Mouse (Mus musculus): Measurements from ENCODE around the gene Eps15l1.

Gene Eps15l1

DNA sequence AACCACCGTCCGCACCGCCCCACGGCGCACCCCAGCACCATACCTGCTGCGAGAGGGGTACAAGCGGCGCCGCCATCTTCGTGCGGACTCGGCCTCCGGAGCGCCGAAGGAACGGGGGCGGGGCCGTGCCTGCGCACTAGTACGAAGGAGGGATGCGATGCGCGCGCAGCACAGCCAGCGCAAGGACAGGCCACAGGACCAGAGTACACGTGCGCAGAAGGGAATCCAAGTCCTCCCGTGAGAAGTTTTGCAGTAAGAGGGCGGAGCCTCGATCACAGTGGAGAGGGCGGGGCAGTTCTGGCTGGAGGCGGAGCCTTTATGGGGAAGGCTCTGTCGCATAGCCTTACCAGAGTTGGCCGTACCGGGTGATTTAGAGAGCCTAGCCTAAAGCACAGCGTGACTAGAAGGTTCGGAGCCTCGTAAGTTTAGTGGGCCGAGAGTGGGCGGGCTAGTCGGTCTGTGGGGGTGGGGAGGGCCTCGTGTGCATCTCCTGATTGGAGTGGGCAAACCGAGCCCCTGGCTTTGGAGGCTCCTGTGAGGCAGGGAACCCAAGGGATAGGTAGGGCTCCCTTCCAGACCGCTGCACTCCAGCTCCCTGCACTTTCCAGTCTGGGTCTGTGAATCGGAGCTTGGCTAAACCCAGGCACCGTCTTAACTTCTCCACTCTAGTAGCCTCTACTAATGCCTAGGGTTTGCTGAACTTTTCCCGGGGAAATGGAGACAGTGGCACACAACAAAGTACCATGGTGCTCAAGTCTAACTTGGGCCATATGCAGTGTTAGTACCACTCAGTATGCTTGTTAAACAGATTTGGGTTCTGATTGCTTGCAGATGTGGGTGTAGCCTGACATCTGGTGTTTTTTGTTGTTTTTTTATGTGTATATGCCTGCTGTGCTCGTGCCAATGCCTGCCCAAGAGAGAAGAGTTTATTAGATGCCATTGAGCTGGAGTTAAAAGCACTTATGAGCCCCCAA lies at the start of gene Eps15l1:
TSS of gene Eps15l1 (minus strand) at position 99 of the 974 bp plus-strand sequence.
- POLR2A ChIA-PET, result interaction anchor here in 3 of 4 experiments (0.6 to 2.4 kb wide), 33 partner anchors 12 to 234 kb away, joined by 3 to 14 read pairs (median 5); partner anchors contain the start of genes 1700030K09Rik (in 2 of the 3), Calr3 (in 2 of the 3), Klf2 (in 2 of the 3) and Fam32a (in 1 of the 3)
- CTCF ChIA-PET, result interaction anchor here in 3 of 4 experiments (0.6 to 2.2 kb wide), 11 partner anchors 8 to 221 kb away, joined by 3 to 14 read pairs (median 4); partner anchors contain the start of genes 1700030K09Rik (in 1 of the 3) and Calr3 (in 1 of the 3)

DNA sequence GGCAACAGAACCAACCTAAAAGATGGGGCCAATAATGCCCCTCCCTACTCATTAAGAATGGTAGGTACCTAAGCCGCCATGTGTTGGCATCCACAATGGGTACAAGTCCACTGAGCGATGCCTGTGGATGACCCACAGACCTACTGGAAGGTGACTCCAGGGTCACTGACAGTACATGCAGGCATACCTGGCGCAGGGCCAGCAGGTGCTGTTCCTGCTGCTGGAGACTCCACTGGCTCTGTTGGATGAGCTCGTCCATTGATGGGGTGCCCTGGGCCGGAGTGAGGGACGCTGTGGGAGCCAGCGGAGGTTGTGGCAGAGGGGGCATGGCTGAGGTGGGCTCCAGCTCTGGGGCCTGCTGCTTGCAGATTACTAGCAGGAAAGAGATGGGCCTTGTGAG lies 49.4 kb upstream of the Eps15l1 start:
- ChIA-PET CTCF (interaction anchor here in 1 of 4 experiments (0.6 kb wide), 1 partner anchor 1914 kb away, joined by 3 read pairs; no protein-coding TSS in a partner anchor), POLR2A (interaction anchor here in 3 of 4 experiments (0.9 to 5.7 kb wide), 14 partner anchors 8 to 193 kb away, joined by 3 to 57 read pairs (median 4); no protein-coding TSS in a partner anchor)

DNA sequence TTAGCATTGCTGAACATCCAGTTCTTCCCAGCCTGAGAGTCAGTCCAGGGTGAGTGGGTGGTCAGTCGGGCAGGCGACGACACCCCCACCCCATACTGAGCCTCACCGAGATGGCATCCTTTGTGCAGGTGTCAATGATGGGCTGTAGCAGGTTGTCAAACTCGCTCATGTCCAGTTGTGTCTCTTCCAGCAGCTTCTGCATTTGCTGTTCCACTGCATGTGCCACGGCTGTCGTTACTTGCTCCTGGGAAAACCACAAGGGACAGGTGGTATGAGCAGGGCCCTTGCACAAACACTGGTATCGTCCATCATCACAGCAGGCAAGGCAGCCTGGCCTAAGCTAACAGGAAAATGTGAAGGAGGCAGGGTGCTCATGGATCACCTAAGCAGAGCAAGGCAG lies 48.7 kb upstream of the Eps15l1 start:
- ChIA-PET POLR2A (interaction anchor here in 2 of 4 experiments (1.0 to 3.7 kb wide), 8 partner anchors 8 to 25 kb away, joined by 3 to 16 read pairs (median 6); no protein-coding TSS in a partner anchor), CTCF (no interaction called here)

GRCm38 (mm10) chr8:72469243-72469642 lies 48.0 kb upstream of the Eps15l1 start:
- ChIA-PET POLR2A (interaction anchor here in 2 of 4 experiments (0.8 to 3.1 kb wide), 7 partner anchors 9 to 24 kb away, joined by 3 to 12 read pairs (median 5); no protein-coding TSS in a partner anchor), CTCF (interaction anchor here in 1 of 4 experiments (0.5 kb wide), 1 partner anchor 47 kb away, joined by 3 read pairs; no protein-coding TSS in a partner anchor)

DNA sequence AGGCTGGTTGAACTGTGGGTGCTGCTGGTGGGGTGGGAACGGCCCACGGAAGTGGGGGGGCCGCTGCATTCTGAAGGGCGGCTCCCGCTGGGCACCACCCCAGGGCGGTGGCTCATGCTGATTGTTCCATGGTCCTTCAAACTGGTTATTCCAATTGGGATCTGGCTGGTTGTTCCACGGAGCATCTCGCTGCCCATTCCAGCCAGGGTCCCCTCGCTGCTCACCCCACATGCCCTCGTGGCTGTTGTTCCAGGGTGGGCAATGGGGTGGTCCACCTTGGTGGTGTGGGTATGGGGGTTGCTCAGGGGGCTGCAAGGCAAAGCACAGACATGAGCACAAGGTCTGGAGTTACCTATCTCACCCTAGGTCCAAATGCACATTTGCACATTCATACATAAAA lies 43.0 kb upstream of the Eps15l1 start:
- ChIA-PET POLR2A (interaction anchor here in 1 of 4 experiments (0.6 to 4.6 kb wide), 3 partner anchors 9 to 50 kb away, joined by 3 to 57 read pairs (median 19); partner anchors contain the start of gene Cherp), CTCF (no interaction called here)

GRCm38 (mm10) chr8:72459881-72460533 lies 38.7 kb upstream of the Eps15l1 start:
- CTCF ChIA-PET, result interaction anchor here in 3 of 4 experiments (0.5 to 1.0 kb wide), 3 partner anchors 72 to 199 kb away, joined by 3 to 4 read pairs (median 3); no protein-coding TSS in a partner anchor

GRCm38 (mm10) chr8:72458457-72458856 lies 37.2 kb upstream of the Eps15l1 start:
- ChIA-PET POLR2A (interaction anchor here in 2 of 4 experiments (0.6 to 5.9 kb wide), 7 partner anchors 9 to 76 kb away, joined by 4 to 31 read pairs (median 10); partner anchors contain the start of gene Cherp (in 1 of the 2)), CTCF (interaction anchor here in 1 of 4 experiments (0.7 kb wide), 1 partner anchor 130 kb away, joined by 3 read pairs; no protein-coding TSS in a partner anchor)

More at GRCm38 (mm10) chr8:72459881-72460533, 38.7 kb upstream of the Eps15l1 start:
- POLR2A ChIA-PET, result interaction anchor here in 2 of 4 experiments (0.5 to 4.6 kb wide), 11 partner anchors 9 to 219 kb away, joined by 3 to 57 read pairs (median 4); partner anchors contain the start of genes 1700030K09Rik (in 2 of the 2), Calr3 (in 2 of the 2) and Cherp (in 1 of the 2)

DNA sequence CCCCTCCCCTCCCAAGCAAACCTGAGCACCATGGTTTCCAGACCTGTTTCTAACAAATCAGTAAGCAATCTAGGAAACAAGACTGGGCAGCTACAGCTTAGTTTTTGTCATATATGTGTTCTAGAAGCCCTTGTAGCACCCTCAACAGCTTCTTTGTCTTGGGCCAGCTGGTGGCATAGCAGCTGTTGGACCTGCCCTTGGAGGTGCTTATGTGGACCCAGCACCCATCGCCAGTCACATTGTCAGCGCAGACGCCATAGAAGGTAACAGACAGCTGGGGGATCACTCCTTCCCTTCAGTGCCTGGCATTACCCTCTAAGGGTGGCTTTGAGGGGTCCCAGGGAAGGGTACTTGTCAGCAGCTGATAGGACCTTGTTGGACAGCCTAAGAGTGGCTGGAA lies 36.5 kb upstream of the Eps15l1 start:
- CTCF ChIA-PET, result interaction anchor here in 1 of 4 experiments (0.7 kb wide), 1 partner anchor 12 kb away, joined by 4 read pairs; no protein-coding TSS in a partner anchor
- POLR2A ChIA-PET, result interaction anchor here in 2 of 4 experiments (0.6 to 5.9 kb wide), 19 partner anchors 10 to 192 kb away, joined by 3 to 31 read pairs (median 6); partner anchors contain the start of genes 1700030K09Rik (in 1 of the 2), Calr3 (in 1 of the 2), Cherp (in 1 of the 2) and Klf2 (in 1 of the 2)

GRCm38 (mm10) chr8:72455317-72455716 lies 34.1 kb upstream of the Eps15l1 start:
- POLR2A ChIA-PET, result interaction anchor here in 2 of 4 experiments (1.0 to 5.9 kb wide), 8 partner anchors 11 to 140 kb away, joined by 3 to 31 read pairs (median 4); partner anchors contain the start of genes 1700030K09Rik (in 1 of the 2), Calr3 (in 1 of the 2) and Cherp (in 1 of the 2)
- CTCF ChIA-PET, result interaction anchor here in 2 of 4 experiments (1.1 to 1.3 kb wide), 2 partner anchors 10 to 31 kb away, joined by 3 to 4 read pairs; no protein-coding TSS in a partner anchor

GRCm38 (mm10) chr8:72453904-72454303 lies 32.6 kb upstream of the Eps15l1 start:
- ChIA-PET CTCF (interaction anchor here (0.6 to 1.4 kb wide), 7 partner anchors 9 to 845 kb away, joined by 3 to 7 read pairs (median 4); no protein-coding TSS in a partner anchor), POLR2A (interaction anchor here in 3 of 4 experiments (0.6 to 5.9 kb wide), 11 partner anchors 9 to 136 kb away, joined by 3 to 31 read pairs (median 4); partner anchors contain the start of genes 1700030K09Rik (in 2 of the 3), Calr3 (in 2 of the 3), Klf2 (in 2 of the 3) and Cherp (in 1 of the 3))

GRCm38 (mm10) chr8:72451516-72451915 lies 30.3 kb upstream of the Eps15l1 start:
- ChIA-PET POLR2A (interaction anchor here in 2 of 4 experiments (0.9 to 1.4 kb wide), 6 partner anchors 10 to 133 kb away, joined by 3 to 4 read pairs (median 4); partner anchors contain the start of gene Klf2 (in 1 of the 2)), CTCF (no interaction called here)

- ChIA-PET POLR2A (interaction anchor here (0.6 to 3.3 kb wide), 40 partner anchors 9 to 837 kb away, joined by 3 to 21 read pairs (median 4); partner anchors contain the start of genes Med26 (in 3 of the 4), Eps15l1 (in 2 of the 4), Klf2 (in 2 of the 4) and Ap1m1 (in 1 of the 4)), CTCF (interaction anchor here in 3 of 4 experiments (1.0 to 1.6 kb wide), 6 partner anchors 10 to 22 kb away, joined by 3 to 4 read pairs (median 4); no protein-coding TSS in a partner anchor)
Observed at GRCm38 (mm10) chr8:72445071-72445470, 23.8 kb upstream of the Eps15l1 start.

DNA sequence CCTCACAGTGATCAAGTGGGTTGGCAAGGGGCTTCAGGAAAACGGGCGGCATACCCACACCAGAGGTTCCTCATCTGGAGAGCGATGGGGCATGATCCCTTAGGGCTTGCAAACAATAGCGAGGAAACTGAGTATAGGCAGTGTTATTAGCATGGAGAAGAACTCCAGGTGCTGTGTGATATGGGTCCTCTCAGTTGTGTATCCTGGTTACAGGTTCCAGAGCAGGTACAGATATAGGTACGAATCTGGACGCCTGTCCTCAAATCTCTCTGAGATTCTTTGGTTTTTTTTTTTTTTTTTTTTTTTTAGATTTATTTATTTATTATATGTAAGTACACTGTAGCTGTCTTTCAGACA lies 22.7 kb upstream of the Eps15l1 start:
- ChIA-PET CTCF (interaction anchor here in 3 of 4 experiments (0.5 to 1.6 kb wide), 5 partner anchors 15 to 1587 kb away, joined by 3 to 7 read pairs (median 4); no protein-coding TSS in a partner anchor), POLR2A (interaction anchor here (0.5 to 3.3 kb wide), 37 partner anchors 8 to 571 kb away, joined by 3 to 21 read pairs (median 5); partner anchors contain the start of genes Eps15l1 (in 2 of the 4) and Cherp (in 1 of the 4))

GRCm38 (mm10) chr8:72443338-72443993 lies 22.2 kb upstream of the Eps15l1 start, which contains the start of the genes Calr3 and 1700030K09Rik:
Gene Calr3, minus strand, starts transcription at chr8:72443870.
Gene 1700030K09Rik, plus strand, starts transcription at chr8:72443880.
- ChIA-PET CTCF (interaction anchor here in 3 of 4 experiments (0.5 to 1.6 kb wide), 4 partner anchors 20 to 1586 kb away, joined by 3 to 7 read pairs (median 4); no protein-coding TSS in a partner anchor), POLR2A (interaction anchor here in 3 of 4 experiments (0.5 to 3.3 kb wide), 30 partner anchors 8 to 214 kb away, joined by 3 to 21 read pairs (median 5); partner anchors contain the start of genes Eps15l1 (in 2 of the 3) and Cherp (in 1 of the 3))

DNA sequence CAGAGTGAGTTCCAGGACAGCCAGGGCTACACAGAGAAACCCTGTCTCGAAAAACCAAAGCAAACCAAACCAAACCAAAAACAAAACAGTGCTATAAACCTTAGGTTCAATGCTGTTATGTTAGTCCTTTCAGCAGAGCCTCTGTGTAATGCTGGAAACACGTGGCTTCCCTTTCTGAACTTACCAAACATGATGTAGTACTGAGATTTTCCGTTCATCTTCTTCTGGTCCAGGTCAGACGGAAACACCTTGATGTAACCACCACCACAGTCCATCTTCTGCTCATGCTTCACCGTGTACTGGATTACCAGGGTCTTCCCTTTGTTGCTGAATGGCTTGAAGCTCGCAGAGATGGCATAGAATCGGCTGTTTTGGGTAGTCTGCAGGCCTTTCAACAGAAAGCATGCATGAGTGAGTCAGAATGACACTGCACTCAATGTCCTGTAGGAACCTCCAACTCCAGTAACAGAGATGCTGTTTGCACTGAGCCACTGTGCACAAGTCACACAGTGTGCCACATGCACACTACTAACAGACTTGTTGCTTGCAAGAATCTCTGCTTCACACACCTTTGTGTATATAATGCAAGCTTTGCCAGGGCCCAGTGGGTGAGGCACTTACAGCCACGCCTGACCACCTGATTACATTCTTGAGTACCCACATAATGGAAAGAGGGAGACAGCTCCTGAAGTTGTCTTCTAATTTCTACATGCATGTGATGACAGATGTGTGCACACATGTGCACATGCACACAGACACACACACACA lies 17.2 kb upstream of the Eps15l1 start:
- ChIA-PET POLR2A (interaction anchor here in 2 of 4 experiments (0.7 to 1.4 kb wide), 2 partner anchors 13 to 16 kb away, joined by 4 read pairs; no protein-coding TSS in a partner anchor), CTCF (interaction anchor here in 1 of 4 experiments (0.6 to 1.7 kb wide), 2 partner anchors 16 to 732 kb away, joined by 3 to 4 read pairs; no protein-coding TSS in a partner anchor)
